In genomic region chr7:107664063-107665056, GRCm38 (mm10) we compare ENCODE assay signal across 7 mouse cellular contexts. TPM values are rescaled to one million over a fixed set of nuclear protein-coding genes. Genes with fewer than 3 reads are reported as not detected.
DNase-seq lines count a peak whose midpoint lies in the region; ATAC-seq and TF ChIP-seq lines count a peak whose summit lies in the region.

No protein-coding gene starts in this region.

- TF ChIP-seq POLR2A in thymus, adult 2 months (IDR thresholded peaks at IDR 0.05; ENCODE audit: control insufficient read depth, extremely low read depth, insufficient read depth, low read length, poor library complexity) = no peak

- H3K4me2 ChIP-seq in lung, postnatal 0 days (replicated peaks; ENCODE audit: low read depth, low read length) = peak overlapping the region; percentile 65
- H3K4me2 ChIP-seq in stomach, embryonic 15.5 days = peak overlapping the region; percentile 57

- H3K9me3 ChIP-seq in embryonic facial prominence, embryonic 10.5 days = no peaks in the 10 kb centered on the region
- no peaks in the 10 kb centered on the region for H3K9me3 ChIP-seq in heart, embryonic 10.5 days
- H3K9me3 ChIP-seq in lung, postnatal 0 days (ENCODE audit: low read length) = no peaks in the 10 kb centered on the region
- no peaks in the 10 kb centered on the region for H3K9me3 ChIP-seq in stomach, embryonic 15.5 days

- ATAC-seq in lung, postnatal 0 days = peak; percentile 80
- peak; percentile 67 for ATAC-seq in stomach, embryonic 15.5 days (ENCODE audit: insufficient read depth, low FRiP score, low read depth)

- WGBS in embryonic facial prominence, embryonic 10.5 days = 26% methylated on average over 8 of the region's 8 CpGs
- 42% methylated on average over 8 of the region's 8 CpGs for WGBS in heart, embryonic 10.5 days
- WGBS in lung, postnatal 0 days = 21% methylated on average over 8 of the region's 8 CpGs
- WGBS in stomach, embryonic 15.5 days = 26% methylated on average over 8 of the region's 8 CpGs
- 12% methylated on average over 8 of the region's 8 CpGs for WGBS in thymus, adult 2 months

- H3K36me3 ChIP-seq in embryonic facial prominence, embryonic 10.5 days (replicated peaks) = no peaks in the 10 kb centered on the region
- no peaks in the 10 kb centered on the region for H3K36me3 ChIP-seq in heart, embryonic 10.5 days
- no peaks in the 10 kb centered on the region for H3K36me3 ChIP-seq in lung, postnatal 0 days (ENCODE audit: insufficient read depth, low read length)
- H3K36me3 ChIP-seq in stomach, embryonic 15.5 days = no peaks in the 10 kb centered on the region
- no peaks in the 10 kb centered on the region for H3K36me3 ChIP-seq in thymus, adult 2 months (ENCODE audit: control insufficient read depth, insufficient read depth, low read length)

- H3K4me3 ChIP-seq in embryonic facial prominence, embryonic 10.5 days = peak overlapping the region; percentile 64
- peak overlapping the region; percentile 55; the same call in 1 of the 2 replicates for H3K4me3 ChIP-seq in heart, embryonic 10.5 days
- peak overlapping the region; percentile 40; the same call in 1 of the 2 replicates for H3K4me3 ChIP-seq in lung, postnatal 0 days (ENCODE audit: low read depth, low read length)
- H3K4me3 ChIP-seq in stomach, embryonic 15.5 days (replicated peaks) = peak overlapping the region; percentile 39
- no peak overlapping the region for H3K4me3 ChIP-seq in thymus, adult 2 months (ENCODE audit: control insufficient read depth, insufficient read depth, low read length)

- peak; percentile 81 for TF ChIP-seq EP300 in lung, postnatal 0 days (IDR thresholded peaks at IDR 0.05)

- H3K27ac ChIP-seq in embryonic facial prominence, embryonic 10.5 days (replicated peaks) = peak overlapping the region; percentile 95
- peak overlapping the region; percentile 93 for H3K27ac ChIP-seq in heart, embryonic 10.5 days
- peak overlapping the region; percentile 90 for H3K27ac ChIP-seq in lung, postnatal 0 days (ENCODE audit: low read length)
- H3K27ac ChIP-seq in stomach, embryonic 15.5 days = peak overlapping the region; percentile 90
- no peak overlapping the region for H3K27ac ChIP-seq in thymus, adult 2 months (ENCODE audit: control insufficient read depth, insufficient read depth, low read length)

- H3K4me1 ChIP-seq in embryonic facial prominence, embryonic 10.5 days = peaks cover 75% of the 10 kb centered on the region
- H3K4me1 ChIP-seq in heart, embryonic 10.5 days = peaks cover 53% of the 10 kb centered on the region
- peaks cover 6% of the 10 kb centered on the region; the same call in 1 of the 2 replicates for H3K4me1 ChIP-seq in lung, postnatal 0 days (ENCODE audit: insufficient read depth, low read depth, low read length)
- H3K4me1 ChIP-seq in stomach, embryonic 15.5 days = peaks cover 44% of the 10 kb centered on the region
- peaks cover 25% of the 10 kb centered on the region for H3K4me1 ChIP-seq in thymus, adult 2 months (replicated peaks; ENCODE audit: control insufficient read depth, insufficient read depth, low read length)

- no peak overlapping the region for H3K9ac ChIP-seq in lung, postnatal 0 days (replicated peaks; ENCODE audit: low read depth)
- H3K9ac ChIP-seq in stomach, embryonic 15.5 days = no peak overlapping the region

- no peak; the same call in 1 of the 2 replicates for TF ChIP-seq CTCF in lung, postnatal 0 days (IDR thresholded peaks at IDR 0.05)
- no peak for TF ChIP-seq CTCF in thymus, adult 2 months (IDR thresholded peaks at IDR 0.05; ENCODE audit: borderline replicate concordance, control insufficient read depth, extremely low read depth, insufficient read depth, low read length, poor library complexity)

- DNase-seq in T-cell, adult 2 months (ENCODE audit: low spot score) = peak; percentile 49
- peak; percentile 46 for DNase-seq in embryonic facial prominence, embryonic 10.5 days (ENCODE audit: low spot score)
- no peak for DNase-seq in heart, embryonic 10.5 days (ENCODE audit: low spot score)
- DNase-seq in kidney, adult 18-20 months = peak; percentile 47
- DNase-seq in lung, postnatal 0 days (ENCODE audit: low spot score) = peak; percentile 95
- no peak for DNase-seq in thymus, adult 2 months

- peaks cover 10% of the 10 kb centered on the region for H3K27me3 ChIP-seq in embryonic facial prominence, embryonic 10.5 days (replicated peaks; ENCODE audit: low read depth, poor library complexity, severe bottlenecking)
- H3K27me3 ChIP-seq in heart, embryonic 10.5 days (ENCODE audit: insufficient read depth, poor library complexity, severe bottlenecking) = no peaks in the 10 kb centered on the region
- no peaks in the 10 kb centered on the region for H3K27me3 ChIP-seq in lung, postnatal 0 days (replicated peaks; ENCODE audit: insufficient read depth, low read length)
- H3K27me3 ChIP-seq in stomach, embryonic 15.5 days (replicated peaks) = no peaks in the 10 kb centered on the region
- H3K27me3 ChIP-seq in thymus, adult 2 months (ENCODE audit: control insufficient read depth, insufficient read depth, low read length) = no peaks in the 10 kb centered on the region; the same call in 1 of the 2 replicates

RNA-seq across cellular contexts. Expression of gene 5330417H12Rik, which starts 39.4 kb away (rescaled TPM):
- polyA plus RNA-seq in embryonic facial prominence, embryonic 10.5 days (2016; fragmentation: Nextera tagmentation; extraction: Ambion mirVana) = not detected in 2 replicates
- polyA plus RNA-seq in heart, embryonic 10.5 days (2016; fragmentation: Nextera tagmentation; extraction: Ambion mirVana) = 0.15 TPM in 1 of 2 replicates, not detected in the other
- not detected in 2 replicates for polyA plus RNA-seq in lung, postnatal 0 days (2015; fragmentation: Nextera tagmentation; extraction: Ambion mirVana)
- polyA plus RNA-seq in stomach, embryonic 15.5 days (2015; fragmentation: Nextera tagmentation; extraction: Ambion mirVana) = not detected in 2 replicates
- not detected in 2 replicates for polyA plus RNA-seq in thymus, adult 2 months (2012; rRNA removed)

Comparison
In these comparisons a context has a peak if more than half of its experiments do, and no peak if none do; other contexts are left out.
1. DNase-seq: peak in T-cell, adult 2 months (single experiment), embryonic facial prominence, embryonic 10.5 days (single experiment), kidney, adult 18-20 months (single experiment) and lung, postnatal 0 days (single experiment); none in heart, embryonic 10.5 days (single experiment) and thymus, adult 2 months (single experiment).